Mouse (Mus musculus): ENCODE data around the gene Mtfmt. TPM values are rescaled to one million over a fixed set of nuclear protein-coding genes. Genes with fewer than 3 reads are reported as not detected.

Mtfmt gene
- total and polyA plus RNA-seq, 2 experiments from 2014 or later, result 18.9 to 19.7 TPM

- no peak for DNase-seq (ENCODE audit: low spot score)
- TF ChIP-seq CTCF (IDR thresholded peaks at IDR 0.05), result no peak
- Histone ChIP-seq H3K36me3 (ENCODE audit: insufficient read depth, low read length) (peaks cover 32% of the 10 kb centered on the region), H3K4me2 (ENCODE audit: low read depth, low read length, poor library complexity, severe bottlenecking) (no peak overlapping the region), H3K27ac (ENCODE audit: low read depth, low read length) (no peak overlapping the region), H3K4me3 (ENCODE audit: low read depth, low read length) (no peak overlapping the region), H3K9me3 (ENCODE audit: low read length) (no peaks in the 10 kb centered on the region), H3K9ac (replicated peaks; ENCODE audit: low read length, poor library complexity, severe bottlenecking) (no peak overlapping the region), H3K4me1 (ENCODE audit: insufficient read depth, low read length) (peaks cover 1% of the 10 kb centered on the region; the same call in 1 of the 2 replicates), H3K27me3 (ENCODE audit: insufficient read depth, low read length) (no peaks in the 10 kb centered on the region)
- 70% methylated on average over 11 of the region's 11 CpGs for WGBS
- no peak for ATAC-seq (ENCODE audit: low FRiP score)
Measured at GRCm38 (mm10) chr9:65467686-65468085, 32.1 kb downstream of the Mtfmt start.

- Histone ChIP-seq H3K36me3 (ENCODE audit: insufficient read depth, low read length) (peaks cover 41% of the 10 kb centered on the region), H3K4me1 (ENCODE audit: insufficient read depth, low read length) (no peaks in the 10 kb centered on the region), H3K27me3 (ENCODE audit: insufficient read depth, low read length) (no peaks in the 10 kb centered on the region), H3K9ac (replicated peaks; ENCODE audit: low read length, poor library complexity, severe bottlenecking) (no peak overlapping the region), H3K9me3 (ENCODE audit: low read length) (no peaks in the 10 kb centered on the region), H3K4me3 (ENCODE audit: low read depth, low read length) (no peak overlapping the region), H3K27ac (ENCODE audit: low read depth, low read length) (no peak overlapping the region), H3K4me2 (ENCODE audit: low read depth, low read length, poor library complexity, severe bottlenecking) (no peak overlapping the region)
- 89% methylated on average over 4 of the region's 4 CpGs for WGBS
- ATAC-seq (ENCODE audit: low FRiP score), result no peak
- no peak for TF ChIP-seq CTCF (IDR thresholded peaks at IDR 0.05)
- DNase-seq (ENCODE audit: low spot score), result no peak
Measured at GRCm38 (mm10) chr9:65472769-65473168, 37.2 kb downstream of the Mtfmt start.

GRCm38 (mm10) chr9:65479158-65479557 lies 43.6 kb downstream of the Mtfmt start:
- no peak overlapping the region for H3K9ac ChIP-seq (replicated peaks; ENCODE audit: low read length, poor library complexity, severe bottlenecking)
- no peaks in the 10 kb centered on the region for H3K27me3 ChIP-seq (ENCODE audit: insufficient read depth, low read length)
- H3K27ac ChIP-seq (ENCODE audit: low read depth, low read length), result no peak overlapping the region
- ATAC-seq (ENCODE audit: low FRiP score) (no peak), DNase-seq (ENCODE audit: low spot score) (no peak)
- TF ChIP-seq CTCF (IDR thresholded peaks at IDR 0.05), result no peak
- no peaks in the 10 kb centered on the region for H3K4me1 ChIP-seq (ENCODE audit: insufficient read depth, low read length)
- peaks cover 63% of the 10 kb centered on the region for H3K36me3 ChIP-seq (ENCODE audit: insufficient read depth, low read length)
- 88% methylated on average over 8 of the region's 8 CpGs for WGBS
- no peak overlapping the region for H3K4me2 ChIP-seq (ENCODE audit: low read depth, low read length, poor library complexity, severe bottlenecking)
- H3K9me3 ChIP-seq (ENCODE audit: low read length), result no peaks in the 10 kb centered on the region
- H3K4me3 ChIP-seq (ENCODE audit: low read depth, low read length), result no peak overlapping the region

- Histone ChIP-seq H3K4me2 (ENCODE audit: low read depth, low read length, poor library complexity, severe bottlenecking) (no peak overlapping the region), H3K27ac (ENCODE audit: low read depth, low read length) (no peak overlapping the region), H3K4me1 (ENCODE audit: insufficient read depth, low read length) (no peaks in the 10 kb centered on the region), H3K27me3 (ENCODE audit: insufficient read depth, low read length) (no peaks in the 10 kb centered on the region), H3K9me3 (ENCODE audit: low read length) (no peaks in the 10 kb centered on the region), H3K4me3 (ENCODE audit: low read depth, low read length) (no peak overlapping the region), H3K36me3 (ENCODE audit: insufficient read depth, low read length) (peaks cover 66% of the 10 kb centered on the region), H3K9ac (replicated peaks; ENCODE audit: low read length, poor library complexity, severe bottlenecking) (no peak overlapping the region)
- no peak for ATAC-seq (ENCODE audit: low FRiP score)
- no peak for TF ChIP-seq CTCF (IDR thresholded peaks at IDR 0.05)
- 84% methylated on average over 5 of the region's 5 CpGs for WGBS
- DNase-seq (ENCODE audit: low spot score), result no peak
Measured at GRCm38 (mm10) chr9:65480071-65480470, 44.5 kb downstream of the Mtfmt start.

GRCm38 (mm10) chr9:65491476-65491875 lies 55.9 kb downstream of the Mtfmt start:
- Histone ChIP-seq H3K9me3 (ENCODE audit: low read length) (no peaks in the 10 kb centered on the region), H3K4me1 (ENCODE audit: insufficient read depth, low read length) (no peaks in the 10 kb centered on the region), H3K4me2 (ENCODE audit: low read depth, low read length, poor library complexity, severe bottlenecking) (no peak overlapping the region), H3K36me3 (ENCODE audit: insufficient read depth, low read length) (peaks cover 20% of the 10 kb centered on the region; the same call in 1 of the 2 replicates), H3K27ac (ENCODE audit: low read depth, low read length) (no peak overlapping the region), H3K4me3 (ENCODE audit: low read depth, low read length) (no peak overlapping the region), H3K27me3 (ENCODE audit: insufficient read depth, low read length) (no peaks in the 10 kb centered on the region), H3K9ac (replicated peaks; ENCODE audit: low read length, poor library complexity, severe bottlenecking) (no peak overlapping the region)
- 90% methylated on average over 3 of the region's 3 CpGs for WGBS
- ATAC-seq (ENCODE audit: low FRiP score) (no peak), DNase-seq (ENCODE audit: low spot score) (no peak)
- TF ChIP-seq CTCF (IDR thresholded peaks at IDR 0.05), result no peak

GRCm38 (mm10) chr9:65492351-65492750 lies 56.8 kb downstream of the Mtfmt start:
- no peaks in the 10 kb centered on the region for H3K9me3 ChIP-seq (ENCODE audit: low read length)
- H3K4me1 ChIP-seq (ENCODE audit: insufficient read depth, low read length), result no peaks in the 10 kb centered on the region
- H3K27ac ChIP-seq (ENCODE audit: low read depth, low read length), result no peak overlapping the region
- H3K4me3 ChIP-seq (ENCODE audit: low read depth, low read length), result no peak overlapping the region
- ATAC-seq (ENCODE audit: low FRiP score) (no peak), DNase-seq (ENCODE audit: low spot score) (no peak)
- no peak for TF ChIP-seq CTCF (IDR thresholded peaks at IDR 0.05)
- no peak overlapping the region for H3K4me2 ChIP-seq (ENCODE audit: low read depth, low read length, poor library complexity, severe bottlenecking)
- H3K36me3 ChIP-seq (ENCODE audit: insufficient read depth, low read length), result peaks cover 13% of the 10 kb centered on the region; the same call in 1 of the 2 replicates
- 91% methylated on average over 2 of the region's 2 CpGs for WGBS
- no peaks in the 10 kb centered on the region for H3K27me3 ChIP-seq (ENCODE audit: insufficient read depth, low read length)
- H3K9ac ChIP-seq (replicated peaks; ENCODE audit: low read length, poor library complexity, severe bottlenecking), result no peak overlapping the region

All from midbrain, postnatal 0 days (tissue).